Mouse (Mus musculus) hindbrain, embryonic 16.5 days (tissue): ENCODE measurements around the gene Dnah12. TPM values are rescaled to one million over a fixed set of nuclear protein-coding genes. Genes with fewer than 3 reads are reported as not detected.

Source experiments
- ATAC-seq: fragments of 200-750 bp; cut with Nextera tagmentation; 2 replicates; pipeline ENCODE4 v1.8.0; 2017; ENCODE audit warnings: moderate TSS enrichment, moderate library complexity
- H3K27ac ChIP-seq: fragments of 300-500 bp; sonication (generic); 2 replicates; pipeline ENCODE4 v1.5.1; 2014; ENCODE audit warnings: low read depth, mild to moderate bottlenecking, control low read depth, low read length, moderate library complexity
- H3K27me3 ChIP-seq: fragments of 300-500 bp; sonication (generic); replicated peaks from 2 replicates; pipeline ENCODE4 v1.6.1; 2014; ENCODE audit warnings: low read length; ENCODE audit not compliant: control insufficient read depth, insufficient read depth
- H3K36me3 ChIP-seq: fragments of 300-500 bp; sonication (generic); 2 replicates; pipeline ENCODE4 v1.6.1; 2014; ENCODE audit warnings: mild to moderate bottlenecking, low read length, moderate library complexity, mixed read lengths; ENCODE audit not compliant: control insufficient read depth, insufficient read depth
- H3K4me1 ChIP-seq: fragments of 300-500 bp; sonication (generic); 2 replicates; pipeline ENCODE4 v1.6.1; 2014; ENCODE audit warnings: low read depth, low read length; ENCODE audit not compliant: control insufficient read depth, insufficient read depth
- H3K4me2 ChIP-seq: fragments of 300-500 bp; sonication (generic); 2 replicates; pipeline ENCODE4 v1.6.1; 2014; ENCODE audit warnings: mild to moderate bottlenecking, low read length, control low read depth, moderate library complexity
- H3K4me3 ChIP-seq: fragments of 300-500 bp; sonication (generic); 2 replicates; pipeline ENCODE4 v1.5.1; 2014; ENCODE audit warnings: mild to moderate bottlenecking, low read length, control low read depth, moderate library complexity
- H3K9ac ChIP-seq: fragments of 300-500 bp; sonication (generic); 2 replicates; pipeline ENCODE4 v1.6.1; 2014; ENCODE audit warnings: low read depth, mild to moderate bottlenecking, control low read depth, low read length, moderate library complexity
- H3K9me3 ChIP-seq: fragments of 300-500 bp; sonication (generic); 2 replicates; pipeline ENCODE4 v1.6.1; 2014; ENCODE audit warnings: mild to moderate bottlenecking, low read length, moderate library complexity; ENCODE audit not compliant: control insufficient read depth
- WGBS: fragments of 180-500 bp; shearing (Covaris S2); extraction: QIAGEN DNeasy Blood & Tissue Kit; methylation state at CpG from one replicate; pipeline ENCODE4 v1.1.7; 2014; 5-methylcytosine and 5-hydroxymethylcytosine counted together
- polyA plus RNA-seq: library from polyadenylated mRNA; unstranded; fragments of >200 nt; fragmentation: Nextera tagmentation; extraction: Ambion mirVana; gene quantifications from 2 replicates; pipeline ENCODE4 v1.2.1, GENCODE M21; 2015

Dnah12 gene
- polyA plus RNA-seq, 1 experiment from 2014 or later = 0.06 TPM

- Histone ChIP-seq H3K4me1 (no peaks in the 10 kb centered on the region), H3K9ac (no peak overlapping the region), H3K4me2 (no peak overlapping the region), H3K27me3 (no peaks in the 10 kb centered on the region), H3K27ac (no peak overlapping the region), H3K9me3 (no peaks in the 10 kb centered on the region), H3K4me3 (no peak overlapping the region), H3K36me3 (no peaks in the 10 kb centered on the region)
- WGBS = 91% methylated on average over 2 of the region's 2 CpGs
- ATAC-seq = no peak
Measured at GRCm38 (mm10) chr14:26826020-26826419, 132.9 kb downstream of the Dnah12 start.

- no peak for ATAC-seq
- 81% methylated on average over 8 of the region's 8 CpGs for WGBS
Measured at GRCm38 (mm10) chr14:26853053-26853452, 160.0 kb downstream of the Dnah12 start.

GRCm38 (mm10) chr14:26854066-26854465, 161.0 kb downstream of the Dnah12 start:
- no peaks in the 10 kb centered on the region for H3K27me3 ChIP-seq
- 84% methylated on average over 2 of the region's 2 CpGs for WGBS
- H3K9me3 ChIP-seq = no peaks in the 10 kb centered on the region
- no peaks in the 10 kb centered on the region for H3K36me3 ChIP-seq
- no peak overlapping the region for H3K4me2 ChIP-seq
- no peak overlapping the region for H3K27ac ChIP-seq
- H3K9ac ChIP-seq = no peak overlapping the region
- H3K4me1 ChIP-seq = no peaks in the 10 kb centered on the region
- H3K4me3 ChIP-seq = no peak overlapping the region
- ATAC-seq = no peak

More at GRCm38 (mm10) chr14:26853053-26853452, 160.0 kb downstream of the Dnah12 start:
- Histone ChIP-seq H3K4me3 (no peak overlapping the region), H3K36me3 (no peaks in the 10 kb centered on the region), H3K9me3 (no peaks in the 10 kb centered on the region), H3K27ac (no peak overlapping the region), H3K27me3 (no peaks in the 10 kb centered on the region), H3K4me1 (no peaks in the 10 kb centered on the region), H3K4me2 (no peak overlapping the region), H3K9ac (no peak overlapping the region)

DNA sequence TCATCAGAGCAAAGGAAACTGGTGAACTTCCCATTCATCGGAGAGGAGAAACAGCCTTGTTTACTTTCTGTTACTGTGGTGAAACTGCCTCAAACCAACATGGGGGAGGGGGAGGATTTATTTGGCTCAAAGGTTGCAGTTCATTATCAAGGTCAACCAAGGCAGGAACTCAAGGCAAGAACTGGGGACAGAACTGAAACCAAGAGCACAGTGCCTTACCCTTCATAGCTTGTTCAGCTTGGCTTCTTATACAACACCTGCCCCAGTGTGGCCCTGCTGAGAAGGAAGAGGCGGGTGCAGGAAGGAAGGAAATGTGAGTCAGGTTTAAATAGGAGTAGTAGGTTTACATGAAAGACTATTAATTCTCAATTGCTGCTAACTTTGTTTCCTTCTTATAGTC, 165.3 kb downstream of the Dnah12 start:
- no peaks in the 10 kb centered on the region for H3K27me3 ChIP-seq
- no peaks in the 10 kb centered on the region for H3K36me3 ChIP-seq
- no peaks in the 10 kb centered on the region for H3K9me3 ChIP-seq
- H3K9ac ChIP-seq = no peak overlapping the region
- no peaks in the 10 kb centered on the region for H3K4me1 ChIP-seq
- 81% methylated on average over 2 of the region's 2 CpGs for WGBS
- H3K4me2 ChIP-seq = no peak overlapping the region
- ATAC-seq = no peak
- no peak overlapping the region for H3K27ac ChIP-seq
- H3K4me3 ChIP-seq = no peak overlapping the region

- no peak for ATAC-seq
- Histone ChIP-seq H3K4me1 (no peaks in the 10 kb centered on the region), H3K27me3 (no peaks in the 10 kb centered on the region), H3K4me2 (no peak overlapping the region), H3K36me3 (no peaks in the 10 kb centered on the region), H3K4me3 (no peak overlapping the region), H3K9me3 (no peaks in the 10 kb centered on the region), H3K27ac (no peak overlapping the region), H3K9ac (no peak overlapping the region)
- WGBS = 96% methylated on average over 3 of the region's 3 CpGs
Measured at GRCm38 (mm10) chr14:26859024-26859423, 165.9 kb downstream of the Dnah12 start.

DNA sequence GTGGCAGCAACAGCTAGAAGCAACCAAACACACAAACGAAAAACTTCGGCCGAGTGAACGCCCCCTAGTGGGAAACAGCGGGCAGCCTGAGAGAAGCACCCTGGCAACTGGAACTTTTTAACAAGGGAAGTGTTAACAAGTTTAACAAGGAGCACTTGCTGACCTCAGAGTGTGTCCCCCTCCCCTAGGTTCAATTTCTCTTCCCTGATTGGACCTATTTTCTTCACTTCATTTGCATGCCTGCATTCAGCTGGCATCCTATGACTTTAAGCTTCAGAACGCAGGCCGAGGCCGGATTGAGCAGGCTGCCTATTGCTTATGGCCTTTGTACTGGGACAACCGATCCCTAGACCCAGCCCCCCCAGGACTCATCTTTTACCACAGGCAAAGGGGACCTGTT, 174.3 kb downstream of the Dnah12 start:
- 74% methylated on average over 9 of the region's 9 CpGs for WGBS
- H3K27ac ChIP-seq = no peak overlapping the region

GRCm38 (mm10) chr14:26868299-26868698, 175.2 kb downstream of the Dnah12 start:
- no peak overlapping the region for H3K4me3 ChIP-seq
- H3K27me3 ChIP-seq = no peaks in the 10 kb centered on the region
- H3K9me3 ChIP-seq = no peaks in the 10 kb centered on the region
- no peak overlapping the region for H3K4me2 ChIP-seq
- WGBS = 76% methylated on average over 5 of the region's 5 CpGs
- H3K9ac ChIP-seq = no peak overlapping the region
- H3K4me1 ChIP-seq = no peaks in the 10 kb centered on the region
- no peak for ATAC-seq
- no peaks in the 10 kb centered on the region for H3K36me3 ChIP-seq
- H3K27ac ChIP-seq = no peak overlapping the region

More for the DNA sequence above, 174.3 kb downstream of the Dnah12 start:
- no peak for ATAC-seq
- Histone ChIP-seq H3K36me3 (no peaks in the 10 kb centered on the region), H3K27me3 (no peaks in the 10 kb centered on the region), H3K4me3 (no peak overlapping the region), H3K4me1 (no peaks in the 10 kb centered on the region), H3K9me3 (no peaks in the 10 kb centered on the region), H3K4me2 (no peak overlapping the region), H3K9ac (no peak overlapping the region)

- Histone ChIP-seq H3K4me3 (no peak overlapping the region), H3K36me3 (no peaks in the 10 kb centered on the region), H3K4me2 (no peak overlapping the region), H3K9me3 (no peaks in the 10 kb centered on the region), H3K27me3 (no peaks in the 10 kb centered on the region), H3K9ac (no peak overlapping the region), H3K27ac (no peak overlapping the region), H3K4me1 (no peaks in the 10 kb centered on the region)
- 80% methylated on average over 4 of the region's 4 CpGs for WGBS
- ATAC-seq = no peak
Measured at GRCm38 (mm10) chr14:26878756-26879155, 185.7 kb downstream of the Dnah12 start.

DNA sequence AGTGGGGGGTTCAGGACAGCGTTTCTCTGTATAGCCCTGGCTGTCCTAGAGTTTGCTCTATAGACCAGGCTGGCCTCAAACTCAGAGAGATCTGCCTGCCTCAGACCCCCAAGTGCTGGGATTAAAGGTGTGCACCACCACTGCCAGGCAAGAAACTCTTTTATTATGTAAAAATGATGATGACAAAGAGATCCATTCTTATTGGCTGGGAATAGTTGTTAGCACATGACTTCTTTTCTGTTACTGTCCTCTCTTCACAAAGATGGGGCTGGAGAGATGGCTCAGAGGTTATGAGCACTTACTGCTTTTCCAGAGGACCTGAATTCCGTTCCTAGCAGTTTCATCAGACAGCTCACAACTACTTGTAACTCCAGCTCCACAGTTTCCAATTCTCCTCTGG, 186.9 kb downstream of the Dnah12 start:
- no peak for ATAC-seq
- WGBS = 84% methylated on average over 2 of the region's 2 CpGs
- Histone ChIP-seq H3K9ac (no peak overlapping the region), H3K27me3 (no peaks in the 10 kb centered on the region), H3K36me3 (no peaks in the 10 kb centered on the region), H3K4me2 (no peak overlapping the region), H3K27ac (no peak overlapping the region), H3K4me1 (no peaks in the 10 kb centered on the region), H3K4me3 (no peak overlapping the region), H3K9me3 (no peaks in the 10 kb centered on the region)

- H3K27ac ChIP-seq = no peak overlapping the region
- no peaks in the 10 kb centered on the region for H3K9me3 ChIP-seq
- WGBS = 87% methylated on average over 5 of the region's 5 CpGs
- H3K9ac ChIP-seq = no peak overlapping the region
- H3K27me3 ChIP-seq = no peaks in the 10 kb centered on the region
- H3K4me2 ChIP-seq = no peak overlapping the region
- H3K4me3 ChIP-seq = no peak overlapping the region
- ATAC-seq = no peak
- no peaks in the 10 kb centered on the region for H3K36me3 ChIP-seq
- no peaks in the 10 kb centered on the region for H3K4me1 ChIP-seq
Measured at GRCm38 (mm10) chr14:26881700-26882099, 188.6 kb downstream of the Dnah12 start.
